Mouse (Mus musculus): ENCODE results near the gene Anapc11. TPM values are rescaled to one million over a fixed set of nuclear protein-coding genes. Genes with fewer than 3 reads are reported as not detected.
"Not testable (repeated sequence)": the region's sequence is repeated elsewhere in the genome, so short reads cannot be mapped to it uniquely, and the experiment has no call there.

The Anapc11 gene
- total and polyA plus RNA-seq, 3 experiments: 69.3 to 212 (median 83.8) TPM

DNA sequence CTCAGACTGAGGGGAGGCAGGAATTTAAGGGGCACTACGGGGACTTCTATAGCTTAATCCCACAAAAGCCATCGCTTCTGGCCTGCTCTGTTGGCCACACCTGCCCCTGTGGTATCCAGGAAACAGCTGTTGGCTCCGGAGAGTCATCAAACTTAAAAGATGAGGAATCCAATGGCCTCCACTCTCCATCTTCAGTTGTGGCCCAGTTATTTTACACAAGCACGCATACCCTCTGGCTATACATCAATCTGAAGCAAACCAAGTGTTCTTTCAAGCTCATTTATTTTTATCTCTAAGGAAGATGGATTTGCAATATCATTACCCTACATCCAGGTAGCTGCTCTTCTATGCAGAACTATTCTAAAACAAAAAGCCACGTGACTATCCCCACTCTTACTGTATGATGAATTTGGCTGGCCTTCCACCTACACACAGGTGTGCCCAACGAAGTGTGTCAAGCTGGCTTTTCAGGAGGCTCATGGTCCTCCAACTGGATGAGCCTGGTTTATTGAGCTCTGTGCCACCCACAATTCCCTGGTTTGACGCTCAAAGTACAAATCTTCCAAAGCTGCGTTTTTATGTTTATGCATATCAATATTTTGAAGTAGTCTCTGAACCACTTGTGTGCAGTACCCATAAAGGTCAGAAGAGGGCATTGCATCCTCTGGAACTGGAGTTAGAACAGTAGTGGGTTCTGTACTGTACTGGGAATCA is 15.8 kb upstream of the Anapc11 start:
- Histone ChIP-seq H3K27me3 (ENCODE audit: insufficient read depth, low read length) (no peaks in the 10 kb centered on the region), H3K9me3 (replicated peaks) (no peaks in the 10 kb centered on the region; the same call in 1 of the 2 replicates), H3K4me3 (ENCODE audit: low read depth, low read length) (peak overlapping the region; percentile 81; the same call in 1 of the 2 replicates), H3K36me3 (replicated peaks) (peaks cover 78% of the 10 kb centered on the region), H3K4me1 (ENCODE audit: insufficient read depth, low read depth, low read length) (peaks cover 46% of the 10 kb centered on the region)
- no peak for DNase-seq (ENCODE audit: low spot score)
- TF ChIP-seq TAL1 (conservative IDR thresholded peaks at IDR 0.05; ENCODE audit: low read depth, low read length) (no peak), CTCF (IDR thresholded peaks at IDR 0.05; ENCODE audit: low read depth, low read length) (peak; percentile 38; the same call in 1 of the 2 replicates)
- ATAC-seq (ENCODE audit: extremely low read depth, insufficient number of reproducible peaks, low FRiP score, poor library complexity, severe bottlenecking): no peak

DNA sequence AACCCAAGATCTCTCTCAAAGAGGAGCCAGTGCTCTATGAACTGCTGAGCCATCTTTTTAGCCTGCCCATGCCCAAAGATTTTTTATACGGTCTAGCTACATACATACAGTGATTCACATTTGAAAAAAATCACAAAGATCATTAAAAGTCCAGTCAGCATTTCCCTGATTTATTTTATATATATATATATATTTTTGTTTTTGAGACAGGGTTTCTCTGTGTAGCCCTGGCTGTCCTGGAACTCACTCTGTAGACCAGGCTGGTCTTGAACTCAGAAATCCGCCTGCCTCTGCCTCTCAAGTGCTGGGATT is 15.3 kb upstream of the Anapc11 start:
- peaks cover 78% of the 10 kb centered on the region for H3K36me3 ChIP-seq (replicated peaks)
- not testable (repeated sequence) for DNase-seq (ENCODE audit: low spot score)

DNA sequence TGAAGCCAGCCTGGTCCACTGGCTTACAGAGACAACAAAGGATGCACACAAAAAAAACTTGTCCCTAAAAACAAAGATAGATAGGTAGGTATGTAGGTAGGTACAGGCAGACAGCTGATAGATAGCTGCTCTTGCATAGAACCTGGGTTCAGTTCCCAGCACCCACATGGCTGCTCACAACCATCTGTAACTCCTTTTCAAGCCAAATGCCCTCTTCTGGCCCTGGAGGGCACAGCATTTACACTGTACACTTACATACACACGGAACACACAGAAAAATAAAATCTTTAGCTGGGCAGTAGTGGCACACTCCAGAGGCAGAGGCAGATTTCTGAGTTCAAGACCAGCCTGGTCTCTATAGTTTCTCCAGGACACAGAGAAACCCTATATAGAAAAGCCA is 14.3 kb upstream of the Anapc11 start:
- no peaks in the 10 kb centered on the region for H3K27me3 ChIP-seq (ENCODE audit: insufficient read depth, low read length)
- no peak for TF ChIP-seq GATA1 (IDR thresholded peaks at IDR 0.05; ENCODE audit: borderline replicate concordance, low read length)
- TF ChIP-seq POLR2AphosphoS5 (IDR thresholded peaks at IDR 0.05; ENCODE audit: insufficient replicate concordance, low read depth, low read length): no peak
- no peak for TF ChIP-seq GATA2 (IDR thresholded peaks at IDR 0.05; ENCODE audit: borderline replicate concordance, low read depth, low read length)
- no peak for TF ChIP-seq CTCF (IDR thresholded peaks at IDR 0.05; ENCODE audit: low read depth, low read length)
- no peak for TF ChIP-seq TAL1 (conservative IDR thresholded peaks at IDR 0.05; ENCODE audit: low read depth, low read length)
- DNase-seq (ENCODE audit: low spot score) (no peak), ATAC-seq (ENCODE audit: extremely low read depth, insufficient number of reproducible peaks, low FRiP score, poor library complexity, severe bottlenecking) (no peak)
- H3K9me3 ChIP-seq (replicated peaks): no peaks in the 10 kb centered on the region; the same call in 1 of the 2 replicates
- H3K36me3 ChIP-seq (replicated peaks): peaks cover 77% of the 10 kb centered on the region
- peaks cover 38% of the 10 kb centered on the region for H3K4me1 ChIP-seq (ENCODE audit: insufficient read depth, low read depth, low read length)
- H3K4me3 ChIP-seq (ENCODE audit: low read depth, low read length): no peak overlapping the region

More for the DNA sequence above, 15.3 kb upstream of the Anapc11 start:
- not testable (repeated sequence) for H3K27me3 ChIP-seq (ENCODE audit: insufficient read depth, low read length); ATAC-seq (ENCODE audit: extremely low read depth, insufficient number of reproducible peaks, low FRiP score, poor library complexity, severe bottlenecking); H3K4me3 ChIP-seq (ENCODE audit: low read depth, low read length); H3K9me3 ChIP-seq (replicated peaks)
- peaks cover 41% of the 10 kb centered on the region for H3K4me1 ChIP-seq (ENCODE audit: insufficient read depth, low read depth, low read length)

DNA sequence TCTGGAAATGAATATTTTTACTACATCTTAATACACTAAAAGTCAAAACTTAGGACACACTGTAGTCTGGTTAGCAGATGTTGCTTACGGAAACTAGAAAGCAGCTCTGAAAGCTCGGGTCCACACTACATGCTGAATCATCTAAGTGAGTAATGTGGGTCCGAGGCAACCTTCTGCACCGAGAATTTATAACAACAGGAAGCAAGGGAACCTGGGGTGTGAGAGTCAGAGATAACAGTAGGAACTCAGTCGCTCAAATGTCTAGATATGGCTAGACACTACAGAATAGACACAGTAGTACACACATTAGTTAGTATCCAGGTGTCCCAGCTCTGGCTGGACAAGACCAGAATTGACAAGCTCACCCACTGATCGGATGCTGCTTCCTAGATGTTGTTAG is 9.7 kb upstream of the Anapc11 start:
- TF ChIP-seq GATA1 (IDR thresholded peaks at IDR 0.05; ENCODE audit: borderline replicate concordance, low read length): no peak
- no peak for TF ChIP-seq TAL1 (conservative IDR thresholded peaks at IDR 0.05; ENCODE audit: low read depth, low read length)
- Histone ChIP-seq H3K9me3 (replicated peaks) (no peaks in the 10 kb centered on the region; the same call in 1 of the 2 replicates), H3K27me3 (ENCODE audit: insufficient read depth, low read length) (no peaks in the 10 kb centered on the region), H3K36me3 (replicated peaks) (peaks cover 94% of the 10 kb centered on the region), H3K4me3 (ENCODE audit: low read depth, low read length) (no peak overlapping the region), H3K4me1 (ENCODE audit: insufficient read depth, low read depth, low read length) (peaks cover 34% of the 10 kb centered on the region)
- no peak for DNase-seq (ENCODE audit: low spot score)
- peak; percentile 84 for ATAC-seq (ENCODE audit: extremely low read depth, insufficient number of reproducible peaks, low FRiP score, poor library complexity, severe bottlenecking)

DNA sequence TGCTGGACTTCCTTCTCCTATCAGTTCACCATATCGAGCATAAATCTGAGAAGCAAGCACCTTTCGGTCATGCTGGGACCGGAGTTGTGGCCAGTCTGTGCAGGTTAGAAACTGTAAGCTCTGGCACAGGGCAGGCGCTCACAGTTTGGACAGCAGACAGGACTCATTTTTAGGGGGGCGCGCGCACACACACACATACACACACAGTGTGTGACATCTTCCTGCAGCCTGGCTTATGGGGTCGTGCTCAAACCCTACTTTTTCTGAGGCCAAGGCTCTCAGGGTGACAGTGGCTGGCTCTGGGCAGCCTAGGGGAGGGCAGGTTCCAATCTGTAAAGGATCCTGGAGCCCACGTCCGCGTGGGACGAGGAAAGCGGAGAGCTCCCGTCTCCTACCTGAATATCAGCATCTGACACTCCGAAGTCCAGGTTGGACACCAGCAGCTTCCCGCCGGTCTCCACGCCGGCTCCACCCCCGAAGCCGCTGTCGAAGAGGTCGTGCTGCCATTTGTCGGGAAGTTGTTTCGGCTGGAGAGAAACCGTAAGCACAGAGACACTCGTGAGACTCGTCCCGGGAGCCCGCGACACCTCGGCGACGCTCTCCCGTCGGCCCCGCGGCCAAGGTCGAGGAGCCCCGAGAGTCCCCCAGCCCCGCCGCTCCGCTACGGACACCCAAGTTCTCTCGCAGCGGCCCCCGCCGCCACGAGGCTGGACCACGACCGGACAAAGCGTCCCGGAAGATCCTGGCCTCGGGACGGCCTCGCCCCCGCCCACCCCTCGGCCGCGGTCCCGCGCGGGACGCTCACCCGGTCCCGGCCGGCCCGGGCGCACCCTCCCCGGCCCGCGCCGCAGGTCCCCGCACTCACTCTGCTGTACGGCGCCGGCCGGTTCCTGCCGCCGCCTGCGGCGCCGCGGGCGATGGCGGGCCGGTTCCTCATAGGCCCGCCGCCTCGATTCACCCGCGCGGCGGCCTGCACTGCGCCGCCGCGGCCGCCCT is 683 bp upstream of the Anapc11 start:
- H3K4me1 ChIP-seq (ENCODE audit: insufficient read depth, low read depth, low read length): peaks cover 70% of the 10 kb centered on the region
- no peaks in the 10 kb centered on the region for H3K27me3 ChIP-seq (ENCODE audit: insufficient read depth, low read length)
- TF ChIP-seq GATA1 (IDR thresholded peaks at IDR 0.05; ENCODE audit: borderline replicate concordance, low read length) (no peak), POLR2AphosphoS5 (IDR thresholded peaks at IDR 0.05; ENCODE audit: insufficient replicate concordance, low read depth, low read length) (no peak), CTCF (IDR thresholded peaks at IDR 0.05; ENCODE audit: low read depth, low read length) (no peak), TAL1 (conservative IDR thresholded peaks at IDR 0.05; ENCODE audit: low read depth, low read length) (no peak), GATA2 (IDR thresholded peaks at IDR 0.05; ENCODE audit: borderline replicate concordance, low read depth, low read length) (no peak)
- peak overlapping the region; percentile 95 for H3K4me3 ChIP-seq (ENCODE audit: low read depth, low read length)
- ATAC-seq (ENCODE audit: extremely low read depth, insufficient number of reproducible peaks, low FRiP score, poor library complexity, severe bottlenecking): no peak
- peaks cover 77% of the 10 kb centered on the region for H3K36me3 ChIP-seq (replicated peaks)
- H3K9me3 ChIP-seq (replicated peaks): no peaks in the 10 kb centered on the region
- peak; percentile 29 for DNase-seq (ENCODE audit: low spot score)

DNA sequence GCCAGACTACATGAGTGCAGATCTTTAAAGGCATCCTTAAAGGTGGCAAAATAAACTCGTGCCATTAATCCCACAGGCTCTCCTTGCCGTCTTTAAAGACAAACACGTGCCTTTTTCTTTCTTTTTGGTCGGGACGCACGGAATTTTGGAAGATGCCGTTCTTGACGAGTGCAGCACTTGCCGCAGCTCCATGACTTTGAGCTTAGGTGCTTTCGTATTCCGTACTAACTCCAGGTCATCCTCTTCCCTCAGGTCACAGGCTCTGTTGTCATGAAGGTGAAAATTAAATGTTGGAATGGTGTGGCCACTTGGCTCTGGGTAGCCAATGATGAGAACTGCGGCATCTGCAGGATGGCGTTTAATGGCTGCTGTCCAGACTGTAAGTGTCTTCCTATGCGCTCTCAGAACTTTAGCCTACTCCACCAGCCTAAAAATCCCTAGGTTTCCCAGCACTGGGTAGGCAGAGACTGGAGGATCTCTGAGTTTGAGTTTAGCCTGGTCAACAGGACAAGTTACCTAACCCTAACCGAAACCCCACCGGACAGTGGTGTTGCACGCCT is 849 bp downstream of the Anapc11 start:
- no peaks in the 10 kb centered on the region for H3K27me3 ChIP-seq (ENCODE audit: insufficient read depth, low read length)
- TF ChIP-seq GATA1 (IDR thresholded peaks at IDR 0.05; ENCODE audit: borderline replicate concordance, low read length) (no peak), POLR2AphosphoS5 (IDR thresholded peaks at IDR 0.05; ENCODE audit: insufficient replicate concordance, low read depth, low read length) (no peak), GATA2 (IDR thresholded peaks at IDR 0.05; ENCODE audit: borderline replicate concordance, low read depth, low read length) (no peak), TAL1 (conservative IDR thresholded peaks at IDR 0.05; ENCODE audit: low read depth, low read length) (no peak), CTCF (IDR thresholded peaks at IDR 0.05; ENCODE audit: low read depth, low read length) (no peak)
- peaks cover 72% of the 10 kb centered on the region for H3K4me1 ChIP-seq (ENCODE audit: insufficient read depth, low read depth, low read length)
- DNase-seq (ENCODE audit: low spot score) (no peak), ATAC-seq (ENCODE audit: extremely low read depth, insufficient number of reproducible peaks, low FRiP score, poor library complexity, severe bottlenecking) (no peak)
- peaks cover 77% of the 10 kb centered on the region for H3K36me3 ChIP-seq (replicated peaks)
- no peaks in the 10 kb centered on the region for H3K9me3 ChIP-seq (replicated peaks)
- peak overlapping the region; percentile 95 for H3K4me3 ChIP-seq (ENCODE audit: low read depth, low read length)
